Comparison of ENCODE assay signal across 18 mouse cellular contexts in genomic region chr17:68758428-68758827, GRCm38 (mm10).
A peak's percentile ranks its signal among the peaks of the same experiment; 100 is the strongest.
DNase-seq lines count a peak whose midpoint lies in the region; ATAC-seq lines count a peak whose summit lies in the region.
"Had no signal": no experiment of that assay in that cellular context is flagged by ENCODE, and none has a peak within 500 bp of the region (broad histone marks: within the 10 kb centered on the region; RNA-seq: fewer than 3 reads in every experiment).

No protein-coding gene starts in this region.

- ATAC-seq in monocyte, adult 5-6 weeks (replicated peaks; ENCODE audit: insufficient number of reproducible peaks, low FRiP score, low TSS enrichment, poor library complexity, severe bottlenecking), result no peak
- ATAC-seq: forebrain, embryonic 13.5 days; midbrain, embryonic 15.5 days had no signal

- peak; percentile 15 to 36 for DNase-seq in frontal cortex, postnatal 36 days (ENCODE audit: low spot score in 2 of 2)
- no peak for DNase-seq in frontal cortex, postnatal 14 days (ENCODE audit: low spot score in 2 of 2)
- peak; percentile 23 for DNase-seq in right cerebral cortex, postnatal 25 days
- DNase-seq in right cerebral cortex, postnatal 4 days, result no peak
- peak; percentile 1 for DNase-seq in forelimb bud, embryonic 11.5 days (ENCODE audit: low read depth, low spot score)
- DNase-seq in kidney, postnatal 14 days, result no peak
- DNase-seq: adrenal gland, postnatal 14 days; cerebellum, adult 2 months; cerebellum, postnatal 25 days; heart, postnatal 10 days; kidney, adult 11 months; kidney, postnatal 4 days; liver; lung, postnatal 4 days; thymus, postnatal 25 days had no signal

Comparison
In these comparisons a context has a peak if more than half of its experiments do, and no peak if none do; other contexts are left out.
1. DNase-seq: peak in frontal cortex, postnatal 36 days (2 of 2), right cerebral cortex, postnatal 25 days (single experiment) and forelimb bud, embryonic 11.5 days (single experiment); none in frontal cortex, postnatal 14 days (0 of 2), right cerebral cortex, postnatal 4 days (single experiment) and kidney, postnatal 14 days (single experiment).